Mouse (Mus musculus) cerebellum, adult 2 months (tissue): Measurements from ENCODE around the gene Zranb3.

Source experiments
- CTCF ChIP-seq: fragments of 200-500 bp; IDR thresholded peaks from 2 replicates; pipeline ENCODE4 v1.5.1; 2011; ENCODE audit warnings: low read depth, mild to moderate bottlenecking, control low read depth, low read length, moderate library complexity, borderline replicate concordance; ENCODE audit not compliant: insufficient read depth
- POLR2A ChIP-seq: fragments of 200-500 bp; IDR thresholded peaks from 2 replicates; pipeline ENCODE4 v1.6.1; 2011; ENCODE audit warnings: low read length, control low read depth, borderline replicate concordance; ENCODE audit not compliant: insufficient read depth

GRCm38 (mm10) chr1:127943516-127943915, 159.3 kb downstream of the Zranb3 start:
- TF ChIP-seq POLR2A (no peak), CTCF (no peak)
